In genomic region chr11:44685129-44685528, GRCm38 (mm10) we compare ENCODE assay signal across 10 mouse cellular contexts.
A peak's percentile ranks its signal among the peaks of the same experiment; 100 is the strongest.
DNase-seq lines count a peak whose midpoint lies in the region; ATAC-seq lines count a peak whose summit lies in the region.
"Had no signal": no experiment of that assay in that cellular context is flagged by ENCODE, and none has a peak within 500 bp of the region (broad histone marks: within the 10 kb centered on the region; RNA-seq: fewer than 3 reads in every experiment).

No protein-coding gene starts in this region.

- H3K4me1 ChIP-seq in heart, embryonic 10.5 days, result peaks cover 40% of the 10 kb centered on the region
- H3K4me1 ChIP-seq in lung, embryonic 16.5 days (replicated peaks; ENCODE audit: control insufficient read depth, insufficient read depth, low read length), result peaks cover 11% of the 10 kb centered on the region
- peaks cover 16% of the 10 kb centered on the region for H3K4me1 ChIP-seq in hindbrain, embryonic 16.5 days (ENCODE audit: control insufficient read depth, insufficient read depth, low read depth, low read length)
- 0 out of 2 replicates have a peak, but pooled peaks cover 11% of the 10 kb centered on the region for H3K4me1 ChIP-seq in stomach, embryonic 14.5 days (ENCODE audit: control insufficient read depth, insufficient read depth, low read length)

- intact Hi-C loops in left cerebral cortex, postnatal 36 days (cut with DNase I), result no loop called here

- peak; percentile 36; the same call in 1 of the 2 replicates for ATAC-seq in lung, embryonic 16.5 days (ENCODE audit: low read depth)
- ATAC-seq in hindbrain, embryonic 16.5 days, result no peak
- ATAC-seq in stomach, embryonic 14.5 days (ENCODE audit: insufficient number of reproducible peaks, insufficient read depth, low FRiP score, low read depth), result no peak

- no peak overlapping the region for H3K27ac ChIP-seq in heart, embryonic 10.5 days
- H3K27ac ChIP-seq in lung, embryonic 16.5 days (ENCODE audit: low read length), result no peak overlapping the region
- no peak overlapping the region; the same call in 1 of the 2 replicates for H3K27ac ChIP-seq in hindbrain, embryonic 16.5 days (ENCODE audit: low read depth, low read length)
- peak overlapping the region; percentile 48; the same call in 1 of the 2 replicates for H3K27ac ChIP-seq in stomach, embryonic 14.5 days (ENCODE audit: low read length)

- no peaks in the 10 kb centered on the region for H3K27me3 ChIP-seq in heart, embryonic 10.5 days (ENCODE audit: insufficient read depth, poor library complexity, severe bottlenecking)
- peaks cover 4% of the 10 kb centered on the region; the same call in 1 of the 2 replicates for H3K27me3 ChIP-seq in lung, embryonic 16.5 days (ENCODE audit: control insufficient read depth, insufficient read depth, low read depth, low read length)
- no peaks in the 10 kb centered on the region for H3K27me3 ChIP-seq in hindbrain, embryonic 16.5 days (replicated peaks; ENCODE audit: control insufficient read depth, insufficient read depth, low read length)
- H3K27me3 ChIP-seq in stomach, embryonic 14.5 days (ENCODE audit: control insufficient read depth, insufficient read depth, low read length), result no peaks in the 10 kb centered on the region

- 39% methylated on average over 3 of the region's 3 CpGs for WGBS in heart, embryonic 10.5 days
- WGBS in lung, embryonic 16.5 days, result 29% methylated on average over 3 of the region's 3 CpGs
- 70% methylated on average over 3 of the region's 3 CpGs for WGBS in hindbrain, embryonic 16.5 days
- WGBS in stomach, embryonic 14.5 days, result 51% methylated on average over 3 of the region's 3 CpGs

- H3K4me3 ChIP-seq in heart, embryonic 10.5 days, result no peak overlapping the region
- H3K4me3 ChIP-seq in lung, embryonic 16.5 days (ENCODE audit: low read length), result no peak overlapping the region
- no peak overlapping the region for H3K4me3 ChIP-seq in hindbrain, embryonic 16.5 days (ENCODE audit: low read length)
- no peak overlapping the region for H3K4me3 ChIP-seq in stomach, embryonic 14.5 days (ENCODE audit: low read depth, low read length)

- H3K36me3 ChIP-seq in heart, embryonic 10.5 days, result no peaks in the 10 kb centered on the region
- no peaks in the 10 kb centered on the region for H3K36me3 ChIP-seq in lung, embryonic 16.5 days (ENCODE audit: control insufficient read depth, insufficient read depth, low read length)
- H3K36me3 ChIP-seq in hindbrain, embryonic 16.5 days (ENCODE audit: control insufficient read depth, insufficient read depth, low read length), result no peaks in the 10 kb centered on the region
- no peaks in the 10 kb centered on the region for H3K36me3 ChIP-seq in stomach, embryonic 14.5 days (ENCODE audit: control insufficient read depth, insufficient read depth, low read length)

- peak; percentile 25 for DNase-seq in heart, embryonic 10.5 days (ENCODE audit: low spot score)
- DNase-seq in heart, postnatal 4 days, result no peak
- DNase-seq in lung, adult 18-20 months, result no peak
- no peak for DNase-seq in left cerebral cortex, postnatal 36 days (ENCODE audit: low spot score in 2 of 2)
- no peak for DNase-seq in layer of hippocampus, adult 8-10 months (ENCODE audit: low spot score in 2 of 2)
- DNase-seq: adrenal gland, adult 2 months; cerebellum, adult 8-10 months had no signal

- H3K4me2 ChIP-seq in lung, embryonic 16.5 days (ENCODE audit: low read depth, low read length), result peak overlapping the region; percentile 13; the same call in 1 of the 2 replicates
- H3K4me2 ChIP-seq in hindbrain, embryonic 16.5 days (ENCODE audit: low read length), result peak overlapping the region; percentile 33; the same call in 1 of the 2 replicates
- 0 out of 2 replicates have a peak overlapping the region, but pooled peaks have one; percentile 28 for H3K4me2 ChIP-seq in stomach, embryonic 14.5 days (replicated peaks; ENCODE audit: low read depth, low read length)

- H3K9ac ChIP-seq in lung, embryonic 16.5 days (ENCODE audit: low read length), result no peak overlapping the region
- no peak overlapping the region for H3K9ac ChIP-seq in hindbrain, embryonic 16.5 days (ENCODE audit: low read depth, low read length)
- H3K9ac ChIP-seq in stomach, embryonic 14.5 days (replicated peaks; ENCODE audit: low read depth, low read length), result no peak overlapping the region

- H3K9me3 ChIP-seq in heart, embryonic 10.5 days, result no peaks in the 10 kb centered on the region
- no peaks in the 10 kb centered on the region for H3K9me3 ChIP-seq in lung, embryonic 16.5 days (ENCODE audit: control insufficient read depth, low read length)
- H3K9me3 ChIP-seq in hindbrain, embryonic 16.5 days (ENCODE audit: control insufficient read depth, low read length), result no peaks in the 10 kb centered on the region
- no peaks in the 10 kb centered on the region for H3K9me3 ChIP-seq in stomach, embryonic 14.5 days (ENCODE audit: control insufficient read depth, low read depth, low read length)
